Mouse (Mus musculus): ENCODE data around the gene Ltb. TPM values are rescaled to one million over a fixed set of nuclear protein-coding genes. Genes with fewer than 3 reads are reported as not detected.

Gene Ltb
- polyA plus RNA-seq, 1 experiment: 358 TPM

DNA sequence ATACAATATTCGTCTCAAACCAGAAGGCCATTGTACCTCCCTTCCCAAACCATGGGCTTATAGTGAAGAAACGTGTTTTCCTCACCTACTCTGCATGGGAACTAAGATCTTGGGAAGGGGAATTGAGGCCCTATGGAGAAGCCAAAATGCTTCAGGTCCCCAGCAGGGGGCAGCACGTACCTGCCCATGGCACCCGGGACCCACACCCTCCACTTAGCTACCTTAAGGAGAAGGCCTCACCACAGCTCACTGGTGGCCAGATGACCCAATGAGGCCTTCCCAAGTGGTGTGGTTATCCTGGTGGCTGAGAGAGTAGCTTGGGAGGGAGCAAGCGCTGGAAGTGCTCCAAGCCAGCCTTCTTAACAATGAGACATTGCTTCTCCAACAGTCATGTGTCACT lies 15.7 kb upstream of the Ltb start:
- H3K4me3 ChIP-seq (ENCODE audit: control insufficient read depth, insufficient read depth, low read length): no peak overlapping the region
- WGBS: 15% methylated on average over 5 of the region's 5 CpGs
- H3K27me3 ChIP-seq (ENCODE audit: control insufficient read depth, insufficient read depth, low read length): no peaks in the 10 kb centered on the region
- DNase-seq: peak; percentile 83
- H3K36me3 ChIP-seq (ENCODE audit: control insufficient read depth, insufficient read depth, low read length): no peaks in the 10 kb centered on the region
- H3K4me1 ChIP-seq (replicated peaks; ENCODE audit: control insufficient read depth, insufficient read depth, low read length): peaks cover 18% of the 10 kb centered on the region
- no peak overlapping the region for H3K27ac ChIP-seq (ENCODE audit: control insufficient read depth, insufficient read depth, low read length)
- TF ChIP-seq CTCF (IDR thresholded peaks at IDR 0.05; ENCODE audit: borderline replicate concordance, control insufficient read depth, extremely low read depth, insufficient read depth, low read length, poor library complexity): peak; percentile 95
- no peak for TF ChIP-seq POLR2A (IDR thresholded peaks at IDR 0.05; ENCODE audit: control insufficient read depth, extremely low read depth, insufficient read depth, low read length, poor library complexity)

DNA sequence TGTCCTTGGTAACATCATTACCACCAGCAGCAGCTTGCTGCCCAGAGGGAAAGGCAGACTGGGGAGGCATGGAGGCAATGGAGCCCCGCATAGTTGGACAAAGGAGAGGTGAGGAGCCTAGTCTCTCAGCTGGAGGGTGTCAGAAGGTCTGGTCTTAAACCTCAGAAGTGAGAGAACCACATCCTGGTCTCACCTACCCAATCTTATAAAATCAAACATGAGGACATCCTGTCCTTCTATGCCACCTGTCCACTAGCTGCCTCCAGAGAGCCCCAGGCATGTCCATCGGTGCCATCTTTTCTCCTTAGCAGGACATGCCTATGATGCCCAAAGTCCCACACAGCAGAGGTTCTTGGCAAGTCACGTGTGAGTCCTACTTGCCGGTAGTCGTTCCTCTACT lies 14.1 kb upstream of the Ltb start:
- Histone ChIP-seq H3K27ac (ENCODE audit: control insufficient read depth, insufficient read depth, low read length) (no peak overlapping the region), H3K27me3 (ENCODE audit: control insufficient read depth, insufficient read depth, low read length) (no peaks in the 10 kb centered on the region), H3K4me1 (replicated peaks; ENCODE audit: control insufficient read depth, insufficient read depth, low read length) (peaks cover 18% of the 10 kb centered on the region), H3K36me3 (ENCODE audit: control insufficient read depth, insufficient read depth, low read length) (no peaks in the 10 kb centered on the region), H3K4me3 (ENCODE audit: control insufficient read depth, insufficient read depth, low read length) (no peak overlapping the region)
- TF ChIP-seq POLR2A (IDR thresholded peaks at IDR 0.05; ENCODE audit: control insufficient read depth, extremely low read depth, insufficient read depth, low read length, poor library complexity): no peak
- no peak for TF ChIP-seq CTCF (IDR thresholded peaks at IDR 0.05; ENCODE audit: borderline replicate concordance, control insufficient read depth, extremely low read depth, insufficient read depth, low read length, poor library complexity)
- WGBS: 89% methylated on average over 5 of the region's 5 CpGs
- no peak for DNase-seq

DNA sequence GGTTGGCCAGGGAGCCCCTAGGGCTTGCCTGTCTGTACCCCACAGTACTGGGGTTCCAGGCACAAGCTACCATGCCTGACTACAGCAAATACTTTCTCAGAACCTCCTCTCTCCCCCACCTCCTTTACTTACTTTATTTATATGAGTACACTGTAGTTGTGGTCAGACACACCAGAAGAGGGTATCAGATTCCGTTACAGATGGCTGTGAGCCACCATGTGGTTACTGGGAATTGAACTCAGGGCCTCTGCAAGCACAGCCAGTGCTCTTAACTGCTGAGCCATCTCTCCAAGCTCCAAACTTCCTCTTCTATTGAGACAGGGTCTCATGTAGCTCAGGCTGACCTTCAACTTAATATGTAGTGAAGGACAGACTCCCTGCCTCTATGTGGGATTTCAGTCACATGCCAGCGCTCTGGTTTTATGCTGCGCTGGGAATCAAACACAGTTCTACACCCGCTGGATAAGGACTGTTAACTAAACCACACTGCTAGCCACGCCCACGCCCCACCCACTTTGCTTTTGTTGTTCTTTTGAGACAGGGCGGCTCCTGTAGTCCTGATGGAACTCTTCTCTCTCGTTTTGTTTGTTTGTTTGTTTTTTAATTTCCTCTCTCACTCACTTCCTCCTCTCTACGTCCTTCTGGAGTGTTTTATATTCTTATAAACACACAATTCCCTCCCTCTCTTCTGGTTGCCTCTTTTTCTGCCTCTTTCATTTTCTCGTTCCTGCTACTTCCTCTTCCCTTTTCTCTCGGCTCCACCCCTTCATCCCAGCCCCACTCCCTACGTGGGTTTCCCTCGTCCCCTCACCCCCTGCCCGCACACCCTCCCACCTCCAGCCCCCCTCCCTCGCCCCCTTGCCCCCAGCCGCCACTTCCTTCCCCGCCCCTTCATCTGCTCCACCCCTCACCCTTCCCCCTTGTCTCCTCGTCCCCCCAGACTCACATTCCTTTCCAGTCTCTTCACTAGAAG lies 8.3 kb upstream of the Ltb start:
- H3K27me3 ChIP-seq (ENCODE audit: control insufficient read depth, insufficient read depth, low read length): no peaks in the 10 kb centered on the region
- WGBS: 2% methylated on average over 17 of the region's 18 CpGs
- peak overlapping the region; percentile 37 for H3K4me3 ChIP-seq (ENCODE audit: control insufficient read depth, insufficient read depth, low read length)
- peaks cover 53% of the 10 kb centered on the region for H3K4me1 ChIP-seq (replicated peaks; ENCODE audit: control insufficient read depth, insufficient read depth, low read length)
- peak; percentile 89 for DNase-seq
- TF ChIP-seq POLR2A (IDR thresholded peaks at IDR 0.05; ENCODE audit: control insufficient read depth, extremely low read depth, insufficient read depth, low read length, poor library complexity) (no peak), CTCF (IDR thresholded peaks at IDR 0.05; ENCODE audit: borderline replicate concordance, control insufficient read depth, extremely low read depth, insufficient read depth, low read length, poor library complexity) (no peak)
- peak overlapping the region; percentile 95 for H3K27ac ChIP-seq (ENCODE audit: control insufficient read depth, insufficient read depth, low read length)
- no peaks in the 10 kb centered on the region for H3K36me3 ChIP-seq (ENCODE audit: control insufficient read depth, insufficient read depth, low read length)

GRCm38 (mm10) chr17:35186681-35187080 lies 7.6 kb upstream of the Ltb start:
- WGBS: 1% methylated on average over 4 of the region's 4 CpGs
- H3K36me3 ChIP-seq (ENCODE audit: control insufficient read depth, insufficient read depth, low read length): no peaks in the 10 kb centered on the region
- H3K27ac ChIP-seq (ENCODE audit: control insufficient read depth, insufficient read depth, low read length): peak overlapping the region; percentile 95
- peak overlapping the region; percentile 37 for H3K4me3 ChIP-seq (ENCODE audit: control insufficient read depth, insufficient read depth, low read length)
- TF ChIP-seq POLR2A (IDR thresholded peaks at IDR 0.05; ENCODE audit: control insufficient read depth, extremely low read depth, insufficient read depth, low read length, poor library complexity): no peak
- TF ChIP-seq CTCF (IDR thresholded peaks at IDR 0.05; ENCODE audit: borderline replicate concordance, control insufficient read depth, extremely low read depth, insufficient read depth, low read length, poor library complexity): no peak
- H3K27me3 ChIP-seq (ENCODE audit: control insufficient read depth, insufficient read depth, low read length): no peaks in the 10 kb centered on the region
- DNase-seq: peak; percentile 72
- H3K4me1 ChIP-seq (replicated peaks; ENCODE audit: control insufficient read depth, insufficient read depth, low read length): peaks cover 53% of the 10 kb centered on the region

GRCm38 (mm10) chr17:35187345-35187744 lies 6.9 kb upstream of the Ltb start:
- WGBS: 66% methylated on average over 4 of the region's 4 CpGs

DNA sequence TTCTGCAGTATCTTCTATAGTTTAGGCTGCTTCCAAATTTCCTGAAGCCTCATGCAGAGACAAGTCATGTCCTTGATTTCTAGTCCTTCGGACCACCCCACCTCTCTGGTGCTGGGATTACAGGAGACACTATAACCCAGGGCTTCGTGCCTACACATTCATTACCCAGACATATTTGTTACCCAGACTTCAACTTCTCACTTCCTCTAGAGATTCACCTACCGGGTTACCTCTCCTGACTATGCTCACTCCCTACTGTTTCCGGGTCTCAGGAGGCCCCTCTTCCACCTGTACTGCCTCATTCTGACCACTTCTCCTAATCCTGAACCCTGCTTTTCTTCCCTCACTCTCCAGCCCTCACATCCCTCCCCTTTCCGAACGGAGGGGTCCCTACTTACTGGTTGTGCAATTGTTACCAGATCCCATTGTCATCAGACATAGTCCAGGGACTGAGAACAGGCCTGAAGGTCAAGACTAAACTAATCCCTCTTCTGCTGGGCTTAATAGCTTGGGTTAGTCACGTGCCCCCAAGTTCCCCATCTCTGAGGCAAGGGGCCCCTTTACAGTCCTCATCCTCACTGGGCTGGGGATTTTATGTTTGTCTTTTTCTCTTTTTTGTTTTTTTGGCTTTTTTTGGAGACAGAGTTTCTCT lies 6.2 kb upstream of the Ltb start, which contains the start of gene Lst1:
Gene Lst1, minus strand, starts transcription at position 481 of the 652 bp plus-strand sequence.
- Histone ChIP-seq H3K36me3 (ENCODE audit: control insufficient read depth, insufficient read depth, low read length) (no peaks in the 10 kb centered on the region), H3K27me3 (ENCODE audit: control insufficient read depth, insufficient read depth, low read length) (no peaks in the 10 kb centered on the region), H3K4me1 (replicated peaks; ENCODE audit: control insufficient read depth, insufficient read depth, low read length) (peaks cover 58% of the 10 kb centered on the region), H3K27ac (ENCODE audit: control insufficient read depth, insufficient read depth, low read length) (peak within 1 kb of the TSS; percentile 97), H3K4me3 (ENCODE audit: control insufficient read depth, insufficient read depth, low read length) (no peak within 1 kb of the TSS)
- TF ChIP-seq CTCF (IDR thresholded peaks at IDR 0.05; ENCODE audit: borderline replicate concordance, control insufficient read depth, extremely low read depth, insufficient read depth, low read length, poor library complexity) (no peak), POLR2A (IDR thresholded peaks at IDR 0.05; ENCODE audit: control insufficient read depth, extremely low read depth, insufficient read depth, low read length, poor library complexity) (no peak)
- 39% methylated on average over 7 of the region's 7 CpGs for WGBS
- DNase-seq: peak; percentile 13

More at GRCm38 (mm10) chr17:35187345-35187744, 6.9 kb upstream of the Ltb start:
- Histone ChIP-seq H3K4me1 (replicated peaks; ENCODE audit: control insufficient read depth, insufficient read depth, low read length) (peaks cover 53% of the 10 kb centered on the region), H3K4me3 (ENCODE audit: control insufficient read depth, insufficient read depth, low read length) (no peak overlapping the region), H3K27ac (ENCODE audit: control insufficient read depth, insufficient read depth, low read length) (peak overlapping the region; percentile 95), H3K36me3 (ENCODE audit: control insufficient read depth, insufficient read depth, low read length) (no peaks in the 10 kb centered on the region), H3K27me3 (ENCODE audit: control insufficient read depth, insufficient read depth, low read length) (no peaks in the 10 kb centered on the region)
- TF ChIP-seq POLR2A (IDR thresholded peaks at IDR 0.05; ENCODE audit: control insufficient read depth, extremely low read depth, insufficient read depth, low read length, poor library complexity) (no peak), CTCF (IDR thresholded peaks at IDR 0.05; ENCODE audit: borderline replicate concordance, control insufficient read depth, extremely low read depth, insufficient read depth, low read length, poor library complexity) (no peak)
- DNase-seq: no peak
